Mouse (Mus musculus): ENCODE measurements at regions not wholly inside any gene's neighbourhood (a gene's known extent, or its start where the extent isn't known, plus 50 kb on each side); places are given as distances from the start of the nearest gene placed in this dataset.
A peak's percentile ranks its signal among the peaks of the same experiment; 100 is the strongest.

DNA sequence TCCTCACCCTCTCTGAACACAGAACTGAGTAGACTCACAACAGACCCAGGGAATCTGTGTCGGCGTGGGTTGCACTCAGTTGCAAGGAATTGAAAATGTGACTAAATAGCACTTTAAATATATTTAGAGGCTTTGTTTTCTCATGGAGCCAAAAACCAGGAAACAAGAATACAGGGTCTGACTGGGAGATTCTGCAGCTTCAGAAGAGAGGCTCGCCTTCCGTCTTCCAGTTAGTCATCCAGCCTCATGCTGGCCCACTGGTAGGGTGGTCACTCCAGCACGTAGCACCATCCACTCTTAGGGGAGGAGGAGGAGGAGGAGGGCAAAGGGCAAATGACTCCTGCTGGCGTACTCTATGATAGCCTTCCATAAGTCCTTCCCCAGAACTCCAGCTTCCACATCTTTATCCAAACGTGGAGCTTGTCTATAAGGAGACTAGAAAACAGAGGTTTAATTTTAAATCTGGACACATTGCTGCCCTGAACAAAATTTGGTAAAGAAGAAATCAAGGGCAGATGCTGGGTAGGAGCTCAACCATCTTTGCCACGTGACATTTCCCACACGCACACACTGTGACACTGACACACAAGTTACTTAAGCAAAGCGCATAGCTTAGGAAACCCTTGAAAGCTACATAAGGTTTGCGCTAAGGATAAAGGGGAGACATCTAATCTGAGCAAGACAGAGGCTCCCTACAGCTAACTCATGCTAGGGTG, 60.8 kb downstream of the Mis18a start:
- no peaks in the 10 kb centered on the region for H3K27me3 ChIP-seq (replicated peaks; ENCODE audit: control insufficient read depth, insufficient read depth, low read length)
- no peak for DNase-seq (ENCODE audit: low spot score)
- H3K4me2 ChIP-seq (ENCODE audit: low read depth, low read length) = no peak overlapping the region
- H3K27ac ChIP-seq (replicated peaks; ENCODE audit: low read depth, low read length) = no peak overlapping the region
- H3K4me1 ChIP-seq (ENCODE audit: control insufficient read depth, insufficient read depth, low read length) = no peaks in the 10 kb centered on the region
- no peaks in the 10 kb centered on the region for H3K36me3 ChIP-seq (ENCODE audit: control insufficient read depth, insufficient read depth, low read length)
- H3K9ac ChIP-seq (ENCODE audit: low read depth, low read length) = no peak overlapping the region
- 91% methylated on average over 11 of the region's 11 CpGs for WGBS
- no peak for ATAC-seq (ENCODE audit: low read depth)
- no peak overlapping the region for H3K4me3 ChIP-seq (ENCODE audit: low read depth, low read length)
- 0 out of 2 replicates have a peak, but pooled peaks cover 4% of the 10 kb centered on the region for H3K9me3 ChIP-seq (ENCODE audit: control insufficient read depth, low read length)

DNA sequence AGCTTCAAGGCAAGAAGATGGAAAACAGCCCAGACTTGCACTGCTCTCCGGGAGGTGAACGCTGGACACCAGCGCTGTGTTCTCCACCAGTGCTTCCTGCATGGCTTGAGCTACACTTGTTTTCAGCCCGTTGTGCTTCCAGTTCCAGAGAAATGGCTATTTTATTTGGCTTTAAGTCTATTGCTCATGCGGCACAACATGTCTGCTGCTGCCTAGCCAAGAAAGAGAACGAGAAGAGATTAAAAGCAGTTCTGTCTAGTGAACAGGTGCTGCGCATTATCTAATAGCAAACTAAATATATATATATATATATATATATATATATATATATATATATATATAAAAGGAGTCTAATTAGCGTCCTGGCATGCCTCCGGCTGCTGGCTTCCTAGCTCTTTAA, 63.1 kb downstream of the Mis18a start:
- 46% methylated on average over 9 of the region's 9 CpGs for WGBS
- H3K4me3 ChIP-seq (ENCODE audit: low read depth, low read length) = no peak overlapping the region
- 0 out of 2 replicates have a peak, but pooled peaks cover 4% of the 10 kb centered on the region for H3K9me3 ChIP-seq (ENCODE audit: control insufficient read depth, low read length)
- no peak overlapping the region for H3K27ac ChIP-seq (replicated peaks; ENCODE audit: low read depth, low read length)
- H3K36me3 ChIP-seq (ENCODE audit: control insufficient read depth, insufficient read depth, low read length) = no peaks in the 10 kb centered on the region
- ATAC-seq (ENCODE audit: low read depth) = no peak
- no peak overlapping the region for H3K4me2 ChIP-seq (ENCODE audit: low read depth, low read length)
- peak; percentile 38 for DNase-seq (ENCODE audit: low spot score)
- no peaks in the 10 kb centered on the region for H3K27me3 ChIP-seq (replicated peaks; ENCODE audit: control insufficient read depth, insufficient read depth, low read length)
- no peak overlapping the region for H3K9ac ChIP-seq (ENCODE audit: low read depth, low read length)
- no peaks in the 10 kb centered on the region for H3K4me1 ChIP-seq (ENCODE audit: control insufficient read depth, insufficient read depth, low read length)

DNA sequence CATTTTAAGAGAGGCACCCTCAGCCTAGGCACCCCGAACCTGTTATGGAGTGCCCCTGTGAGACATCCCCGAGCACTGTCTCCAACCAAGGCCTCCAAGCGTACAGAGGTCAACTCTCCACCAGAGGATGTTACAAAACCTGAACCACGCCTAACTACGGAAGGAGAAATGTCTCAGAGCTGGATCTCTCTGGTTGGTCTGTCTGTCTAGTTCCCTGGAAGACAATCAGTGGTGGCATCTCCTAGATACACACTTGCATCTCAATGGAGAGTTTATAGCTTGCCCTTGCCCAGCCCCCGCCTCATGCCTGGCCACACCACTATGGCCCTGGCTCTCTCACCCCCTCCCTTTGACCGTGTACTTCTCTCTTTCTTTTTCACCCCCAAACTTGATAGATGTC, 69.2 kb downstream of the Mis18a start:
- Histone ChIP-seq H3K9me3 (ENCODE audit: control insufficient read depth, low read length) (no peaks in the 10 kb centered on the region), H3K36me3 (ENCODE audit: control insufficient read depth, insufficient read depth, low read length) (no peaks in the 10 kb centered on the region), H3K9ac (ENCODE audit: low read depth, low read length) (no peak overlapping the region), H3K4me3 (ENCODE audit: low read depth, low read length) (no peak overlapping the region), H3K27me3 (replicated peaks; ENCODE audit: control insufficient read depth, insufficient read depth, low read length) (no peaks in the 10 kb centered on the region), H3K4me2 (ENCODE audit: low read depth, low read length) (no peak overlapping the region), H3K4me1 (ENCODE audit: control insufficient read depth, insufficient read depth, low read length) (no peaks in the 10 kb centered on the region), H3K27ac (replicated peaks; ENCODE audit: low read depth, low read length) (no peak overlapping the region)
- 93% methylated on average over 7 of the region's 7 CpGs for WGBS
- DNase-seq (ENCODE audit: low spot score) (no peak), ATAC-seq (ENCODE audit: low read depth) (no peak)

DNA sequence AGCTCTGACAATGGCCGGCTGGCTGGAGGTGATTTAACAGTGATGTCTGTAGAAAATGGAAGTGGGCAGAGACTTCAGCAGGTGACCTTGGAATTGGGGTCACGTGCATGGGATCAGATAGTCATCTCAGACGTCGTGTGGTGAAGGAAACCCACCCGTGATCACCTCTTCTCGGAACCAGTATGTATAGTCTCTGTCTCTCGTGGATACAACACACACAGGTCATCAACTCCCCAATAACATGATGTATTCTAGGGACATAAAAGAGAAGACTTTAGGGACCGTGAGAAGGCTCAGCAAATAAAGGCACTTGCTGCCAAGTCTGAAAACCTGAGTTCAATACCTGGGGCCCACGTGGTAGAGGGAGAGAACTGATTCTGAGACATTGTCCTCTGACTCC, 70.2 kb downstream of the Mis18a start:
- no peak overlapping the region for H3K9ac ChIP-seq (ENCODE audit: low read depth, low read length)
- H3K9me3 ChIP-seq (ENCODE audit: control insufficient read depth, low read length) = no peaks in the 10 kb centered on the region
- H3K27me3 ChIP-seq (replicated peaks; ENCODE audit: control insufficient read depth, insufficient read depth, low read length) = no peaks in the 10 kb centered on the region
- no peaks in the 10 kb centered on the region for H3K36me3 ChIP-seq (ENCODE audit: control insufficient read depth, insufficient read depth, low read length)
- DNase-seq (ENCODE audit: low spot score) (no peak), ATAC-seq (ENCODE audit: low read depth) (no peak)
- 64% methylated on average over 9 of the region's 9 CpGs for WGBS
- no peak overlapping the region for H3K4me3 ChIP-seq (ENCODE audit: low read depth, low read length)
- H3K4me1 ChIP-seq (ENCODE audit: control insufficient read depth, insufficient read depth, low read length) = no peaks in the 10 kb centered on the region
- H3K27ac ChIP-seq (replicated peaks; ENCODE audit: low read depth, low read length) = no peak overlapping the region
- H3K4me2 ChIP-seq (ENCODE audit: low read depth, low read length) = no peak overlapping the region

DNA sequence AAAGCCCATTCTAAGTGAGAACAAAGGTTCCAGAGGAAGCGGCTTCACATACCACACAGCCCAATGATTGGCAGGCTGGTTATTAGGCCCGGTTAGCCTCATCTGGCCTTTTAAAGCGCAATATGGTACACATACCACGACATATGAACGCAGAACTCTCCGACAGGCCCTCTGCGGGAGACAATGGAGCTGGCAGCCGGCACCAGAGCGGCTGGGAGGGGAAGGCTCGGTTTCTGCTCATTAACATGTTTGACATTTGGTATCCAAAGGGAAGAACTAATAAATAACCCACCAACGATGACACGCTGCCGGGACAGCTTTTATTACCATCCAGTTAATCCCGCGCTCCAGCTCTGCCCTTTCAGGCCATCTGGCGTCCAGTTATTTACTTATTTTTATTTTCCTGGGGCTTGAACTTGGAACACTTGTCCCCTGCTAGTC, 70.6 kb downstream of the Mis18a start:
- H3K27ac ChIP-seq (replicated peaks; ENCODE audit: low read depth, low read length) = no peak overlapping the region; the same call in 1 of the 2 replicates
- no peak overlapping the region for H3K4me2 ChIP-seq (ENCODE audit: low read depth, low read length)
- H3K9me3 ChIP-seq (ENCODE audit: control insufficient read depth, low read length) = no peaks in the 10 kb centered on the region
- peak; percentile 69 for DNase-seq (ENCODE audit: low spot score)
- no peak overlapping the region for H3K9ac ChIP-seq (ENCODE audit: low read depth, low read length)
- H3K4me3 ChIP-seq (ENCODE audit: low read depth, low read length) = no peak overlapping the region
- no peaks in the 10 kb centered on the region for H3K36me3 ChIP-seq (ENCODE audit: control insufficient read depth, insufficient read depth, low read length)
- WGBS = 48% methylated on average over 16 of the region's 16 CpGs
- peak; percentile 76; the same call in 1 of the 2 replicates for ATAC-seq (ENCODE audit: low read depth)
- H3K27me3 ChIP-seq (replicated peaks; ENCODE audit: control insufficient read depth, insufficient read depth, low read length) = no peaks in the 10 kb centered on the region
- no peaks in the 10 kb centered on the region for H3K4me1 ChIP-seq (ENCODE audit: control insufficient read depth, insufficient read depth, low read length)

DNA sequence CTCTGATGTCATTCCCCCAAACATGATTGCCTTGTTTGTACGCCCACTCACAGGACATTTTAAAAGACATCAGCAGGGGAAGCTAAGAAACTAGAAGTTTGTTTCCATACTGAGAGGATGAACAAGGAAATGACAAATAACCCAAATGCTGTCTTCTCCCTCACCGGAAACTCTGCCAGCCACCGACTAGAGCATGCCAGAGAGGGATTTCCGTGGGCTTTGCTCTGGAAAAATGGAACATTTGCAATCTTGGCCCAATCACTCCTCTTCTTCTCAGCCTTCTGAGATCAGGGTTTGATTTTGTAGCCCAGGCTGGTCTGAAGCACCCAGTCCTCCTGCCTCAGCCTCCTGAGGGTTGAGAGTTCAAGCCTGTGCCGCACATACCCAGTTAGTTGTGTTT, 72.4 kb downstream of the Mis18a start:
- no peaks in the 10 kb centered on the region for H3K27me3 ChIP-seq (replicated peaks; ENCODE audit: control insufficient read depth, insufficient read depth, low read length)
- 93% methylated on average over 5 of the region's 5 CpGs for WGBS
- no peak overlapping the region for H3K4me2 ChIP-seq (ENCODE audit: low read depth, low read length)
- DNase-seq (ENCODE audit: low spot score) (no peak), ATAC-seq (ENCODE audit: low read depth) (no peak)
- no peak overlapping the region for H3K4me3 ChIP-seq (ENCODE audit: low read depth, low read length)
- H3K36me3 ChIP-seq (ENCODE audit: control insufficient read depth, insufficient read depth, low read length) = no peaks in the 10 kb centered on the region
- no peaks in the 10 kb centered on the region for H3K9me3 ChIP-seq (ENCODE audit: control insufficient read depth, low read length)
- no peaks in the 10 kb centered on the region for H3K4me1 ChIP-seq (ENCODE audit: control insufficient read depth, insufficient read depth, low read length)
- no peak overlapping the region for H3K9ac ChIP-seq (ENCODE audit: low read depth, low read length)
- H3K27ac ChIP-seq (replicated peaks; ENCODE audit: low read depth, low read length) = no peak overlapping the region

DNA sequence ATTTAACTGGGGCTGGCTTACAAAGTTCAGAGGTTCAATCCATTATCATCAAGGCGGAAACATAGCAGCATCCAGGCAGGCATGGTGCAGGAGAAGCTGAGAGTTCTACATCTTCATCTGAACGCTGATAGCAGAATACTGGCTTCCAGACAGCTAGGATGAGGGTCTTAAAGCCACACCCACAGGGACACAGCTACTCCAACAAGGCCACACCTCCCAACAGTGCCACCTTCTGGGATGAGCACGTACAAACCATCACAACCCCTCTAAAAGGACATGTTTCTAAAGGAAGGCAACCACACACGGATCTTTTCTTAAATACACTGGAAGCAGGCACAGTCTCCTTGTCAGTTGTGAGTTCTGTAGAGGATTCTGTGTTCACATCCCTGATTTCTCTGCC, 74.4 kb downstream of the Mis18a start:
- WGBS = 63% methylated on average over 4 of the region's 4 CpGs
- H3K36me3 ChIP-seq (ENCODE audit: control insufficient read depth, insufficient read depth, low read length) = no peaks in the 10 kb centered on the region
- no peak overlapping the region for H3K4me3 ChIP-seq (ENCODE audit: low read depth, low read length)
- no peaks in the 10 kb centered on the region for H3K4me1 ChIP-seq (ENCODE audit: control insufficient read depth, insufficient read depth, low read length)
- H3K27ac ChIP-seq (replicated peaks; ENCODE audit: low read depth, low read length) = no peak overlapping the region
- H3K27me3 ChIP-seq (replicated peaks; ENCODE audit: control insufficient read depth, insufficient read depth, low read length) = no peaks in the 10 kb centered on the region
- H3K4me2 ChIP-seq (ENCODE audit: low read depth, low read length) = no peak overlapping the region
- no peak overlapping the region for H3K9ac ChIP-seq (ENCODE audit: low read depth, low read length)
- H3K9me3 ChIP-seq (ENCODE audit: control insufficient read depth, low read length) = no peaks in the 10 kb centered on the region
- DNase-seq (ENCODE audit: low spot score) (no peak), ATAC-seq (ENCODE audit: low read depth) (no peak)

DNA sequence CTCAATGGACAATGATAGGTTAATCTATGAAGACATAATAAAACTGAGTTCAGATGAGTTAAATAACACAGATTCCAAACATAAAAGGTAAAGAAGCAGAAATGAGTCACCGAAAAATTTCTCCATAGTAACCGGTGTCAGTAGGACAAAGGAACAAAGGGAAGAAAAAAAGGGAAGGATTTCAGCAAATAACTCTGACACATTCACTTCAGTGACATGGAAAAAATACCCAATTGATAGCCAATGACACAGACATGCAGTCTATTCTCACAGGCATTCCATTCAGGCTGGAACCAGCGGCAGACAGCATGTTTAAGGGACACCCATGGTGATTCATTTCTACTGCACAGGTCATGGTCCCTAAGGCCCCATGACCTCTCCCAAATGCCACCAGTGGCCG, 79.0 kb downstream of the Mis18a start:
- 63% methylated on average over 4 of the region's 4 CpGs for WGBS
- no peak for DNase-seq (ENCODE audit: low spot score)

DNA sequence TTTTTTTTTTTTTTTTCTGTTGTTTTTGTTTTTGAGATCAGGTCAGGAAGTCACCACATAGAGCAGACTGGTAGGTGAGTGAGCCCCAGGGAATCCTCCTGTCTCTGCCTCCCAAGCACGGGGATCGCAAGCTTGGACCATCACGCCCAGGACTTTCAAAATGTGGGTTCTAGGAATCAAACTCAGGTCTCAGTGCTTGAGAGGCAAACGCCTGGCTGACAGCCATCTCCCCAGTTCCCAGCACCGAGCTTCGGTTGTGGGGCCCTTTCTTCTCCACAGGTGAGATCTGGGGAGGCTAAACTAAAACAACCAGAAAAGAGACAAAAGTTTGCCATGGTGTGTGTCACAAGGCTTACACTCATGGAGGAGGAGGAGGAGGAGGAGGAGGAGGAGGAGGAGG, 84.5 kb downstream of the Mis18a start:
- DNase-seq (ENCODE audit: low spot score) (no peak), ATAC-seq (ENCODE audit: low read depth) (no peak)
- Histone ChIP-seq H3K27me3 (replicated peaks; ENCODE audit: control insufficient read depth, insufficient read depth, low read length) (no peaks in the 10 kb centered on the region), H3K9me3 (ENCODE audit: control insufficient read depth, low read length) (no peaks in the 10 kb centered on the region), H3K4me3 (ENCODE audit: low read depth, low read length) (no peak overlapping the region), H3K27ac (replicated peaks; ENCODE audit: low read depth, low read length) (no peak overlapping the region), H3K4me2 (ENCODE audit: low read depth, low read length) (no peak overlapping the region), H3K4me1 (ENCODE audit: control insufficient read depth, insufficient read depth, low read length) (no peaks in the 10 kb centered on the region), H3K36me3 (ENCODE audit: control insufficient read depth, insufficient read depth, low read length) (no peaks in the 10 kb centered on the region), H3K9ac (ENCODE audit: low read depth, low read length) (no peak overlapping the region)
- 91% methylated on average over 6 of the region's 6 CpGs for WGBS

More for the DNA sequence above, 79.0 kb downstream of the Mis18a start:
- H3K9me3 ChIP-seq (ENCODE audit: control insufficient read depth, low read length) = no peaks in the 10 kb centered on the region
- H3K27ac ChIP-seq (replicated peaks; ENCODE audit: low read depth, low read length) = no peak overlapping the region
- H3K4me3 ChIP-seq (ENCODE audit: low read depth, low read length) = no peak overlapping the region
- ATAC-seq (ENCODE audit: low read depth) = no peak
- H3K36me3 ChIP-seq (ENCODE audit: control insufficient read depth, insufficient read depth, low read length) = no peaks in the 10 kb centered on the region
- H3K9ac ChIP-seq (ENCODE audit: low read depth, low read length) = no peak overlapping the region
- no peaks in the 10 kb centered on the region for H3K4me1 ChIP-seq (ENCODE audit: control insufficient read depth, insufficient read depth, low read length)
- no peaks in the 10 kb centered on the region for H3K27me3 ChIP-seq (replicated peaks; ENCODE audit: control insufficient read depth, insufficient read depth, low read length)
- H3K4me2 ChIP-seq (ENCODE audit: low read depth, low read length) = no peak overlapping the region

Data from embryonic facial prominence, embryonic 14.5 days (tissue).